Mouse (Mus musculus) spleen, adult 2 months (tissue): ENCODE results near the gene Sfmbt1.

Experiments used
- CTCF ChIP-seq: fragments of 200-500 bp; IDR thresholded peaks from 2 replicates; pipeline ENCODE4 v1.5.1; 2011; ENCODE audit warnings: mild to moderate bottlenecking, inconsistent platforms; ENCODE audit not compliant: insufficient read depth, insufficient read length, insufficient replicate concordance; ENCODE audit errors: extremely low read depth
- POLR2A ChIP-seq: fragments of 200-500 bp; IDR thresholded peaks from 2 replicates; pipeline ENCODE4 v1.6.1; 2011; ENCODE audit warnings: low read depth, low read length, inconsistent platforms

DNA sequence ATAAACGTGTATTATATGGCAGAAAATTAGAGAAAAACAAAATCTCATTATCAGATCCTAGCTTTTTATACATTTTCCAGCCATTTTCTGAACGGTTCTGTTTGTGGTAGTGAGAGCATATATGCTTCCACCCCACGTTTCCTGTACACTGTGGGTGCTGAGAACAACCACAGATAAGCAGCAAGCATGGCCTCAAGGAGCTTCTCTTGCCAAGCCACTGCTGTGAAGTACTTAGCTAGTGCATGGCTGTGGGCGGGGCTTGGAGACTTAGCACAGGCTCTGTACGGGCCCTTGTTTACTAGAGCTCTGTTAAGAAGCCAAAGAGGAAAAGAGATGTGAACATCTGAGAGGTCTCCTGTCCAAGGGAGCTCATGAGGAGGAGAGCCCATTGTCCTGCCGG lies 39.7 kb upstream of the Sfmbt1 start:
- no peak for TF ChIP-seq CTCF
- no peak for TF ChIP-seq POLR2A
